ENCODE assay signal across 23 mouse cellular contexts in the genomic region with DNA sequence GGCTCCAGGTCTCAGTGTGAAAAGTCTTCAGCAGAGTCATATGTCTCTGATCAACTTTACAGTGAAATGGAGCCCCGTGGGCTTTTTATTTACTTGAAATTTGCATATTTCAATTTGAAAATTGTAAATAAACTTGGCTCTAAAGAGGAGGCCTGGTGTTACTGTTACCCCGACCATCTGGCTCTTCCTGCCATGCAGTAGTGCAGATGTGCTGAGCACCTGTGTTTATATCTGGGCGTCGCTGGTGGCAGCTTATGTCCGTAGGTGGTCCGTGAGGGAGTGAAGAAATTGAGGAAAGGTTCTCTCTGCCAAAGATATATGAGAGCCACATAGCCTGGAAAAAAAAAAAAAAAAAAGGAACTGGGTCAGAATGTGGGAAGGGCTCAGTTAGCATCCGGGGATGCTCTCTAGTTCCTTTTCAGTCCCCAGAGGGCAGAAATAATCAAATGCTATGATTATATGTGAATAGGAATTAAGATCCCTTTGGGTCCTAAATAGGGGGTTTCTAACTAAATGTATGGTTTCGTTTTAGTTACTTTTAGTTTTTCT. TPM values are rescaled to one million over a fixed set of nuclear protein-coding genes. Genes with fewer than 3 reads are reported as not detected.
A peak's percentile ranks its signal among the peaks of the same experiment; 100 is the strongest.
DNase-seq lines count a peak whose midpoint lies in the region; ATAC-seq and TF ChIP-seq lines count a peak whose summit lies in the region.
"Had no signal": no experiment of that assay in that cellular context is flagged by ENCODE, and none has a peak within 500 bp of the region (broad histone marks: within the 10 kb centered on the region; RNA-seq: fewer than 3 reads in every experiment).

No protein-coding gene starts in this region.

- DNase-seq in intestine, embryonic 14.5 days (ENCODE audit: low spot score): peak; percentile 21
- DNase-seq in MEL (ENCODE audit: low read depth, low spot score): no peak
- DNase-seq in thymus, postnatal 14 days: peak; percentile 60
- no peak for DNase-seq in gastrocnemius, postnatal 4 days (ENCODE audit: low spot score in 2 of 2)
- no peak for DNase-seq in hindbrain, embryonic 11.5 days (ENCODE audit: low spot score)
- DNase-seq: adrenal gland, postnatal 10 days; cerebellum, adult 11-12 months; cerebellum, adult 9-11 months; cerebellum, postnatal 36 days; gastrocnemius, postnatal 10 days; heart, adult 2 months; heart, postnatal 14 days had no signal

- no peak for TF ChIP-seq EP300 in MEL (IDR thresholded peaks at IDR 0.05; ENCODE audit: low read depth in 1 of 2, low read length in 2 of 2)

- H3K9me3 ChIP-seq in intestine, embryonic 14.5 days (ENCODE audit: control insufficient read depth, low read length): no peaks in the 10 kb centered on the region
- no peaks in the 10 kb centered on the region for H3K9me3 ChIP-seq in intestine, postnatal 0 days (ENCODE audit: control insufficient read depth)
- H3K9me3 ChIP-seq in MEL (replicated peaks; ENCODE audit: insufficient read depth, low read length): no peaks in the 10 kb centered on the region
- no peaks in the 10 kb centered on the region for H3K9me3 ChIP-seq in hindbrain, embryonic 11.5 days (ENCODE audit: control insufficient read depth, low read length)
- no peaks in the 10 kb centered on the region for H3K9me3 ChIP-seq in midbrain, embryonic 15.5 days
- H3K9me3 ChIP-seq: embryonic facial prominence, embryonic 15.5 days; forebrain, embryonic 10.5 days; G1E; heart, embryonic 15.5 days had no signal

- H3K27ac ChIP-seq in intestine, embryonic 14.5 days (ENCODE audit: low read depth): peak overlapping the region; percentile 27; the same call in 1 of the 2 replicates
- H3K27ac ChIP-seq in intestine, postnatal 0 days (ENCODE audit: low read depth, low read length): no peak overlapping the region
- H3K27ac ChIP-seq in MEL (ENCODE audit: control insufficient read depth, low read depth, low read length): no peak overlapping the region
- H3K27ac ChIP-seq in hindbrain, embryonic 11.5 days (ENCODE audit: low read depth, low read length): no peak overlapping the region
- H3K27ac ChIP-seq in midbrain, embryonic 15.5 days: no peak overlapping the region
- H3K27ac ChIP-seq: embryonic facial prominence, embryonic 15.5 days; forebrain, embryonic 10.5 days; heart, adult 2 months; heart, embryonic 15.5 days; hindbrain, embryonic 14.5 days had no signal

- no peak for TF ChIP-seq RAD21 in MEL (IDR thresholded peaks at IDR 0.05; ENCODE audit: low read depth, low read length)

- H3K9ac ChIP-seq in intestine, embryonic 14.5 days (ENCODE audit: low read length): no peak overlapping the region
- no peak overlapping the region for H3K9ac ChIP-seq in intestine, postnatal 0 days (ENCODE audit: low read depth, low read length)
- H3K9ac ChIP-seq in MEL (ENCODE audit: control insufficient read depth, low read depth, low read length, poor library complexity, severe bottlenecking): no peak overlapping the region
- no peak overlapping the region for H3K9ac ChIP-seq in hindbrain, embryonic 11.5 days (ENCODE audit: low read depth, low read length)
- no peak overlapping the region for H3K9ac ChIP-seq in midbrain, embryonic 15.5 days
- H3K9ac ChIP-seq: embryonic facial prominence, embryonic 15.5 days; heart, embryonic 15.5 days; hindbrain, embryonic 14.5 days had no signal

- no peaks in the 10 kb centered on the region for H3K27me3 ChIP-seq in intestine, embryonic 14.5 days (replicated peaks; ENCODE audit: control insufficient read depth, insufficient read depth, low read length)
- no peaks in the 10 kb centered on the region for H3K27me3 ChIP-seq in intestine, postnatal 0 days (replicated peaks; ENCODE audit: control insufficient read depth, insufficient read depth, low read length)
- H3K27me3 ChIP-seq in MEL (ENCODE audit: control insufficient read depth in 1 of 2, insufficient read depth in 2 of 2, low read length in 2 of 2): 0 out of 4 replicates have a peak, but pooled peaks cover 0 to 1% of the 10 kb centered on the region in 2 experiments
- no peaks in the 10 kb centered on the region for H3K27me3 ChIP-seq in hindbrain, embryonic 11.5 days (ENCODE audit: control insufficient read depth, insufficient read depth, low read length)
- no peaks in the 10 kb centered on the region for H3K27me3 ChIP-seq in midbrain, embryonic 15.5 days (replicated peaks)
- H3K27me3 ChIP-seq: embryonic facial prominence, embryonic 15.5 days; heart, embryonic 15.5 days had no signal

- H3K79me2 ChIP-seq in MEL (ENCODE audit: control insufficient read depth, insufficient read depth, low read length, poor library complexity): peaks cover 4% of the 10 kb centered on the region

- no peaks in the 10 kb centered on the region for H3K36me3 ChIP-seq in intestine, embryonic 14.5 days (ENCODE audit: control insufficient read depth, insufficient read depth, low read length)
- no peaks in the 10 kb centered on the region for H3K36me3 ChIP-seq in intestine, postnatal 0 days (ENCODE audit: control insufficient read depth, insufficient read depth)
- peaks cover 0 to 7% of the 10 kb centered on the region in 2 experiments; a peak in 2 of 4 replicates for H3K36me3 ChIP-seq in MEL (ENCODE audit: control insufficient read depth in 1 of 2, insufficient read depth in 2 of 2, low read length in 2 of 2)
- no peaks in the 10 kb centered on the region for H3K36me3 ChIP-seq in hindbrain, embryonic 11.5 days (ENCODE audit: control insufficient read depth, insufficient read depth, low read length)
- no peaks in the 10 kb centered on the region for H3K36me3 ChIP-seq in midbrain, embryonic 15.5 days (replicated peaks)
- H3K36me3 ChIP-seq: embryonic facial prominence, embryonic 15.5 days; forebrain, embryonic 10.5 days; G1E; heart, embryonic 15.5 days had no signal

- no peak for TF ChIP-seq CTCF in intestine, postnatal 0 days (IDR thresholded peaks at IDR 0.05; ENCODE audit: low read depth)
- TF ChIP-seq CTCF in MEL (IDR thresholded peaks at IDR 0.05 in 2 of 3, conservative IDR thresholded peaks at IDR 0.05 in 1 of 3; ENCODE audit: control insufficient read depth in 1 of 3, insufficient read depth in 1 of 3, low read depth in 2 of 3, low read length in 3 of 3, poor library complexity in 1 of 3, severe bottlenecking in 1 of 3): no peak

- H3K4me2 ChIP-seq in intestine, embryonic 14.5 days (ENCODE audit: low read length): no peak overlapping the region
- no peak overlapping the region for H3K4me2 ChIP-seq in intestine, postnatal 0 days (replicated peaks; ENCODE audit: low read depth)
- no peak overlapping the region for H3K4me2 ChIP-seq in hindbrain, embryonic 11.5 days (replicated peaks; ENCODE audit: low read depth, low read length)
- H3K4me2 ChIP-seq in midbrain, embryonic 15.5 days: no peak overlapping the region
- H3K4me2 ChIP-seq: embryonic facial prominence, embryonic 15.5 days; heart, embryonic 11.5 days; heart, embryonic 15.5 days; hindbrain, embryonic 14.5 days had no signal

- TF ChIP-seq POLR2A in MEL (IDR thresholded peaks at IDR 0.05; ENCODE audit: control insufficient read depth in 1 of 2, insufficient read depth in 1 of 2, low read depth in 1 of 2, low read length in 2 of 2, poor library complexity in 1 of 2): no peak

- peaks cover 11% of the 10 kb centered on the region for H3K4me1 ChIP-seq in intestine, embryonic 14.5 days (replicated peaks; ENCODE audit: control insufficient read depth, insufficient read depth, low read length)
- H3K4me1 ChIP-seq in intestine, postnatal 0 days (replicated peaks; ENCODE audit: control insufficient read depth, insufficient read depth, low read length): no peaks in the 10 kb centered on the region
- H3K4me1 ChIP-seq in MEL (ENCODE audit: control insufficient read depth in 1 of 2, insufficient read depth in 2 of 2, low read length in 2 of 2): peaks cover 2 to 5% of the 10 kb centered on the region in 2 experiments; a peak in 3 of 4 replicates
- H3K4me1 ChIP-seq in hindbrain, embryonic 11.5 days (replicated peaks; ENCODE audit: control insufficient read depth, insufficient read depth, low read length): 0 out of 2 replicates have a peak, but pooled peaks cover 2% of the 10 kb centered on the region
- H3K4me1 ChIP-seq in midbrain, embryonic 15.5 days: peaks cover 14% of the 10 kb centered on the region

- ATAC-seq in intestine, embryonic 14.5 days (replicated peaks; ENCODE audit: low FRiP score, low TSS enrichment, low read depth): no peak
- ATAC-seq in intestine, postnatal 0 days: no peak
- ATAC-seq in hindbrain, embryonic 11.5 days (ENCODE audit: low FRiP score): no peak
- ATAC-seq in midbrain, embryonic 15.5 days (replicated peaks): no peak
- ATAC-seq: forebrain, embryonic 14.5 days had no signal

- 31% methylated on average over 8 of the region's 8 CpGs for WGBS in intestine, embryonic 14.5 days
- WGBS in intestine, postnatal 0 days: 45% methylated on average over 8 of the region's 8 CpGs
- 66% methylated on average over 8 of the region's 8 CpGs for WGBS in hindbrain, embryonic 11.5 days
- 64% methylated on average over 8 of the region's 8 CpGs for WGBS in midbrain, embryonic 15.5 days

- H3K4me3 ChIP-seq in intestine, embryonic 14.5 days (ENCODE audit: low read depth, low read length): no peak overlapping the region
- no peak overlapping the region for H3K4me3 ChIP-seq in intestine, postnatal 0 days (ENCODE audit: low read depth, low read length)
- no peak overlapping the region for H3K4me3 ChIP-seq in MEL (ENCODE audit: control insufficient read depth in 1 of 2, insufficient read depth in 1 of 2, low read depth in 2 of 2, low read length in 2 of 2)
- no peak overlapping the region for H3K4me3 ChIP-seq in hindbrain, embryonic 11.5 days (ENCODE audit: low read depth, low read length)
- H3K4me3 ChIP-seq in midbrain, embryonic 15.5 days: no peak overlapping the region
- H3K4me3 ChIP-seq: embryonic facial prominence, embryonic 15.5 days; erythroblast, embryonic 14.5 days; forebrain, embryonic 10.5 days; heart, adult 2 months; heart, embryonic 15.5 days had no signal

RNA-seq across cellular contexts. Expression of a gene that starts 2.6 kb away (rescaled TPM):
- 0.09 TPM in 1 of 2 replicates, not detected in the other for polyA plus RNA-seq in intestine, embryonic 14.5 days (2014; fragmentation: Nextera tagmentation; extraction: Ambion mirVana)
- 0.10 TPM in 1 of 2 replicates, not detected in the other for polyA plus RNA-seq in intestine, postnatal 0 days (2015; fragmentation: Nextera tagmentation; extraction: Ambion mirVana)
- total RNA-seq in MEL (2012; rRNA removed): not detected in 2 replicates
- polyA plus RNA-seq in MEL (2012; ENCODE audit: insufficient read depth in 1 of 2, insufficient read length in 2 of 2, low read depth in 1 of 2, low replicate concordance in 2 of 2, missing spikeins in 1 of 2): not detected
- total RNA-seq in gastrocnemius, postnatal 4 days (2021): not detected
- not detected in 2 replicates for polyA plus RNA-seq in hindbrain, embryonic 11.5 days (2014; fragmentation: Nextera tagmentation; extraction: Ambion mirVana)
- polyA plus RNA-seq in midbrain, embryonic 15.5 days (2015; fragmentation: Nextera tagmentation; extraction: Ambion mirVana): 0.09 TPM in 1 of 2 replicates, not detected in the other
- total RNA-seq: gastrocnemius, postnatal 10 days; heart, adult 2 months; heart, postnatal 14 days; hematopoietic stem cell, adult 5-6 weeks had no signal
- polyA plus RNA-seq: erythroblast, embryonic 14.5 days; forebrain, embryonic 14.5 days; G1E; heart, adult 2 months; heart, embryonic 11.5 days; hindbrain, embryonic 14.5 days had no signal

RNA-seq across cellular contexts. Expression of a gene that starts 2.7 kb away (rescaled TPM):
- 31.8 and 40.7 TPM in 2 replicates for polyA plus RNA-seq in intestine, embryonic 14.5 days (2014; fragmentation: Nextera tagmentation; extraction: Ambion mirVana)
- 10.7 and 11.1 TPM in 2 replicates for polyA plus RNA-seq in intestine, postnatal 0 days (2015; fragmentation: Nextera tagmentation; extraction: Ambion mirVana)
- total RNA-seq in MEL (2012; rRNA removed): 26.0 and 27.0 TPM in 2 replicates
- polyA plus RNA-seq in MEL (2012; ENCODE audit: insufficient read depth in 1 of 2, insufficient read length in 2 of 2, low read depth in 1 of 2, low replicate concordance in 2 of 2, missing spikeins in 1 of 2): 10 to 100 TPM in 1 of 2 experiments, not detected in 1; 22.1 TPM
- 10 to 100 TPM; 20.5 to 20.9 TPM for total RNA-seq in gastrocnemius, postnatal 4 days (2021)
- polyA plus RNA-seq in hindbrain, embryonic 11.5 days (2014; fragmentation: Nextera tagmentation; extraction: Ambion mirVana): 41.2 and 45.8 TPM in 2 replicates
- polyA plus RNA-seq in midbrain, embryonic 15.5 days (2015; fragmentation: Nextera tagmentation; extraction: Ambion mirVana): 54.1 and 59.3 TPM in 2 replicates

RNA-seq across cellular contexts. Expression of a gene that starts 29.1 kb away (rescaled TPM):
- 0.15 TPM in 1 of 2 replicates, not detected in the other for polyA plus RNA-seq in intestine, embryonic 14.5 days (2014; fragmentation: Nextera tagmentation; extraction: Ambion mirVana)
- not detected in 2 replicates for polyA plus RNA-seq in intestine, postnatal 0 days (2015; fragmentation: Nextera tagmentation; extraction: Ambion mirVana)
- 0.19 and 0.26 TPM in 2 replicates for total RNA-seq in MEL (2012; rRNA removed)
- under 1 TPM in 1 of 2 experiments, not detected in 1; 0.08 TPM for polyA plus RNA-seq in MEL (2012; ENCODE audit: insufficient read depth in 1 of 2, insufficient read length in 2 of 2, low read depth in 1 of 2, low replicate concordance in 2 of 2, missing spikeins in 1 of 2)
- total RNA-seq in gastrocnemius, postnatal 4 days (2021): under 1 TPM; 0.91 to 0.93 TPM
- 0.25 TPM in 1 of 2 replicates, not detected in the other for polyA plus RNA-seq in hindbrain, embryonic 11.5 days (2014; fragmentation: Nextera tagmentation; extraction: Ambion mirVana)
- polyA plus RNA-seq in midbrain, embryonic 15.5 days (2015; fragmentation: Nextera tagmentation; extraction: Ambion mirVana): not detected in 2 replicates
- polyA plus RNA-seq: embryonic facial prominence, embryonic 15.5 days; erythroblast, embryonic 14.5 days; forebrain, embryonic 10.5 days; G1E; heart, adult 2 months; heart, embryonic 11.5 days; heart, embryonic 15.5 days; hindbrain, embryonic 14.5 days had no signal

Comparison
In these comparisons a context has a peak if more than half of its experiments do, and no peak if none do; other contexts are left out.
1. DNase-seq: peak in intestine, embryonic 14.5 days (single experiment) and thymus, postnatal 14 days (single experiment); none in MEL (single experiment), gastrocnemius, postnatal 4 days (0 of 2) and hindbrain, embryonic 11.5 days (single experiment).